Mouse (Mus musculus): ENCODE measurements at regions not wholly inside any gene's neighbourhood (a gene's known extent, or its start where the extent isn't known, plus 50 kb on each side); places are given as distances from the start of the nearest gene placed in this dataset.

DNA sequence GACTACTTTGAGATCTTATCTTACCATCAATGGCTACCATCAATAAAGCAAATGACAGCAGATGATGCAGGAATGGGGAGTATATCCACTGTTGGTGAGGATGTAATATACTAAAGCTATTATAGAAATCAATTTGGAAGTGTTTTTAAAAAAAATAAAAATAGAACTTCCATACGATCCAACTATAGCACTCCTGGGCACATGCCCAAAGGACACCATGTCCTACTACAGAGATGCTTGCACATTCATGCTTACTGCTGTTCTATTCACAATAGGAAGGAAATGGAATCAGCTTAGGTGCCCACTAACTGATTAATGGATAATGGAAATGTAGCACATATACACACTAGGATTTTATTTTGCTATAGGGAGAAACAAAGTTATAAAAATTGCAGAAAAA lies 96.7 kb upstream of the Gm11983 start:
- intact Hi-C loops (cut with DNase I): no loop called here

DNA sequence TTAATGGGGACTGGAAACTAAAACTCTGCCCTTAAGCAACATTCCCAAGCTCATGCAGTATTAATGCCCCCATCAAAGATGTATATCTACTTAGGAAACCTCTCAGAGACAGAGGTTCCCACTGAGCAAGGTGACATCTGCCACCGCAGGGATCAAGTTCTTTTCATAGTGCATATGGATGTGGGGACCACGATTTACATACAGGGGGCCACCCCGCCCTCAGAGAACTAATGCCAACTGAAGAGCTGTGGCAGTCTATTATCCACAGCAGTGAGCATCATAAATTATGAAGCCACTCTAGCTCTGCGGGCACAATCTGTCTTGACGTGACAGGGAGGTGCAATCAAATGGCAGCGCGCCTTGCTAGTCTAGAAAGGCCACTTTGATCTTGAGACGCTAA lies 88.6 kb upstream of the Gm11983 start:
- no peak for DNase-seq (ENCODE audit: low spot score)
- intact Hi-C loops (cut with DNase I): no loop called here

More for the DNA sequence above, 96.7 kb upstream of the Gm11983 start:
- DNase-seq (ENCODE audit: low spot score): no peak

DNA sequence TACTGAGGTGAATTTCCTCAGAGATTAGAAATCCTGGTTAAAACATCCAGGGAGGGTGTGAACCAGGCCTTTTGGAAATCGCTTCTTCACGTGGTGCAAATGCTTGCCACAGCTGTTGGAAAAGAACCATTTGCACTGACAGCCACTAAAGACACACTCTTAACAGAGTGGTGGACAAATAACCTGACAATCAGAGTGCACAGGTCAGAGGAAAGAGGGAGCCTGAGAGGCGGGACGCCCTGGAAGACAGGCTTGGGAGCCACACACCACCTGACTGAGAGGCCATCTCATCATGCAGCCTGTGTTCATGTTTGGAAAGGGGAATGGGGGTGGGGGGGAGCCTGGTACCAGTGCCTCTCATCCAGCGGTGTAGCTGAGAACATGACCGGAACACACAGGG lies 87.0 kb upstream of the Gm11983 start:
- intact Hi-C loops (cut with DNase I): no loop called here

DNA sequence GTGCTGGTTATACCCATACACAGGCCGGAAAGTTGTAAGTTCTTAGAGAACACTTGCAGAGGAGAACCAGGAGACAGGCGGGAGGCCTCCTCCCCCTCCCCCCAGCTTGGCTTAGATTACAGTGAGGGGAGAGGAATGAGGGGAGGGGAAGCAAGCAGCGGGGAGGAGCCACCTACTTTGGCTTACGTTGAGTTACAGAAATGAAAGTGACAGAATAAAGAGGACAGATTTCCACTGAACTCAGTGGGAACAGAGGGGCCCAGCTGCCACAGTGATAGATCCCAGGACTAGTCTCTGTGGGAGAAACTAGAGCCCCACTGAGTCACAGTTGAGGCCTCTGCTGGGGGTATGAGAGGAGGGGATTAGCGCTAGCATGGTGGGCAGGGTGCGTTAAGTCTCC lies 86.5 kb upstream of the Gm11983 start:
- DNase-seq (ENCODE audit: low spot score): no peak
- intact Hi-C loops (cut with DNase I): no loop called here

More for the DNA sequence above, 87.0 kb upstream of the Gm11983 start:
- no peak for DNase-seq (ENCODE audit: low spot score)

DNA sequence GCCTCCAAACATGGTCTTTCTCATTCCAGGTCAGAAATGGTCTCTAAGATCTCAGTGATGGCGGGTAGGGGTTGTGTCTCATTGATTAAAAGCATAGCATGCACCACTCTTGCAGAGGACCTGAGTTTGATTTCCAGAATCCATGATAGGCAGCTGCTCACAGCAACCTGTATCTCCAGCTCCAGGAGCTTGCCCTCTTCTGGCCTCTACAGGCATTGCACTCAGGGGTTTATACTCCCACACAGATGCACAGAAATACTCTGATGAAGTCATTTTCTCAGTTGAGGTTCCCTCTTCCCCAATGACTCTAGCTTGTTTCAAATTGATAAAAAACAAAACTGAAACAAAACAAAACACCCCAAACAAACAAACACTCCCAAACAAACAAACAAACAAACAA lies 81.1 kb upstream of the Gm11983 start:
- no peak for DNase-seq (ENCODE audit: low spot score)
- intact Hi-C loops (cut with DNase I): no loop called here

DNA sequence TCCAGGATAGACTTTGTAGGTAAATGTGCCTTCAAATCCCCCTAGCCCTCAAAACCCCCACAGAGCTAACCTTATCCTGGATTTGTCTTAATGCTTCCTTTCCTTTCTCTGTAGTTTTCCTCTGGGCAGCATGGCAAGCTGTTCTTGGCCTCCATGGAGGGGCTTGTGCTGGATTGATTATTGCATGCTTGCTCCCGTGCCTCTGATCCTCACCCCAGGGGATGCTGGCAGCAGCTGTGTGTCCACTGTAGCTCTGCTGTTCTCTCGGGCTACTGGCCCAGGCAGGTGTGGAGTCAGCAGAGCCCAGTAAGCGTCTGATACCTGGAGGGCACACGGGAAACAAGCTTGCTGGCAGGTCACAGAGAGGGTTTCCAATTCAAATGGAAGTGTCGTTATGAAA lies 68.2 kb upstream of the Gm11983 start:
- intact Hi-C loops (cut with DNase I): loop anchor here (5.0 kb wide), 1 partner anchor 237 kb away; no protein-coding TSS in a partner anchor

DNA sequence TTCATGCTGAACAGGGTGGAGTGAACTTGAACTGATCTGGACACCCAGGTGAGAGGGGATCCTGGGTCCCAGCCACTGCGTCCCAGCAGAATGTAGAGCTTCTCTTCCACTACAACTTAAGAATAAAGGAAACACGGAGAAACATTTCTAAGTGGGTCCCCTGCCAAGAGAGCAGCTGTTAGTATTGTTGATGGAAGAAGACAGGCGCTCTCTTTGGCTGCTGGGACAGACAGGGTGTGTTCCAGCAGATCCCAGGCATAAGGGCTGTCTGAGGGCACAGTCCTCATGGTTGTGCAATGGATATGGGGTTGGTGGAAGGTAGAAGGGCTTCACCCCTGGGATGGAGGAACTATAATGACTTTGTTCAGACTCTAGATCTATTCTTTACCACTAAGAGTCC lies 65.5 kb upstream of the Gm11983 start:
- intact Hi-C loops (cut with DNase I): no loop called here
- DNase-seq (ENCODE audit: low spot score): no peak

More for the DNA sequence above, 68.2 kb upstream of the Gm11983 start:
- DNase-seq (ENCODE audit: low spot score): no peak

DNA sequence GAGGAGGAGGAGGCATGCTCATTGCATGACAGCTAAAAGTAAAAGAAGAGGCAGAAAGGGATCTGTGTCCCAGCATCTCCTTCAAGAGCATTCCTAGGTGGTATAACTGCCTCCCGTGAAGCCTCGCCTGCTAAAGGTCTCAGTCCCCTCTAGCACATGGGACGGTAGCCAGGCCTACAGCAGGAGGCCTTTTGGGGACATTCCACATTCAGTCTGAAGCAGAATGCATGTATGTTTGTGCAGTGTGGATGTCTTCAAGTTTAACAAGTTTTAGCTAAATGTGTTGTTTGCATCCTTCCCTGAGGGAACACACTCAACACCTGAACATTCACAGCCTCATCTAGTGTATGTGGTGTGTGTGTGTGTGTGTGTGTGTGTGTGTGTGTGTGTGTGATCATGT lies 64.8 kb upstream of the Gm11983 start:
- no peak for DNase-seq (ENCODE audit: low spot score)
- intact Hi-C loops (cut with DNase I): no loop called here

DNA sequence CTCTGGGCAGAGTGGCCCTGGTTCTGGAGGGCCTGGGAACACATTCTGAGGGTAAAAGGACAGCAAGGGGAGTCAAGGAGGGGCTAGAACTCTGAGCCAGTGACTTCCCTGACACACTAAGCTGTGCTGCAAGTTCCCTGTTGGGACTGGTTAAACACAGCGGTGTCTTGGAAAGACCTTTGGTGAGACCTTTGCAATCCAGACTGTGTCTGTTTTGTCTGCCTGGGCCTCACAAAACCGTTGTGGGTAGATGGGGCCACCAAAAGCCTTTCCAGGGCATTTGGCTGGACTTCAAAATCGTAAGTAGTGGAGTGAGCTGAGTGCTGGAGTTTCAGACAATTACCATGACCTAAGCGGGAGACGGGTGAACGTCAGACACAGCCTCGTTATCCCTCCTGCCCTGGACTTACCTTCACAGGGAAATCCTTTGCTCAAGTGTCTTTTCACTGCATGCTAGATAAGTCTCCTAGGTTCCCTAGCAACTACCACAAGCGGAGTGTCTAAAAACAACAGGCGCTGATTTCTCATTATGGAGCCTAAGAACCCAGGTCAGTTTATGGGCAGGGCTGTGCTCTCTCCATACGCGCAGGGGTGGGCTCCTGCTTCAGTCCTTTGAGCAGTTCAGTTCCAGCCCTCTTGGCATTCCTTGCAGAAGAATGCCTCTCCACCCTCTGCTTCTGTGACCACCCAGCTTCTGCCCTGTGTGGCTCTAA lies 63.5 kb upstream of the Gm11983 start:
- no peak for DNase-seq (ENCODE audit: low spot score)
- intact Hi-C loops (cut with DNase I): no loop called here

DNA sequence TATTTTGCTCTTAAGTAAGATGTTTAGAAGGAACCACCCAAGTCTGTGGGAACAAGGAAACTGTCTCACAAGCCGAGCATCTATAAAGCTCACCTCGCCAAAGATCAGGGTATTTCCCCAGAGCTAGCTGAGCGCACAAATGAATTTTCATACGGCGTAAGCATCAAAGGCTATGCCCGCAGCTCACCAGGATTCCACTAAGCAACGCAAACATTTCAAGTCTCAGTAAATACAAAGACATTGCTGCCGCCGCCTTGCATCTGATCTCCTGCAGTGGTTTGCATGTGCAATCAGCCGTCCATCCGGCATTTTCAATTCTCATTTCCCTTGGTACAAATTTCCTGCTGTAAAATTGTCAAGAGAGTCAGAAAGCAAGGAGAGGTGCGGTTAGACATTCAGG lies 62.9 kb upstream of the Gm11983 start:
- intact Hi-C loops (cut with DNase I): no loop called here
- DNase-seq (ENCODE audit: low spot score): no peak

DNA sequence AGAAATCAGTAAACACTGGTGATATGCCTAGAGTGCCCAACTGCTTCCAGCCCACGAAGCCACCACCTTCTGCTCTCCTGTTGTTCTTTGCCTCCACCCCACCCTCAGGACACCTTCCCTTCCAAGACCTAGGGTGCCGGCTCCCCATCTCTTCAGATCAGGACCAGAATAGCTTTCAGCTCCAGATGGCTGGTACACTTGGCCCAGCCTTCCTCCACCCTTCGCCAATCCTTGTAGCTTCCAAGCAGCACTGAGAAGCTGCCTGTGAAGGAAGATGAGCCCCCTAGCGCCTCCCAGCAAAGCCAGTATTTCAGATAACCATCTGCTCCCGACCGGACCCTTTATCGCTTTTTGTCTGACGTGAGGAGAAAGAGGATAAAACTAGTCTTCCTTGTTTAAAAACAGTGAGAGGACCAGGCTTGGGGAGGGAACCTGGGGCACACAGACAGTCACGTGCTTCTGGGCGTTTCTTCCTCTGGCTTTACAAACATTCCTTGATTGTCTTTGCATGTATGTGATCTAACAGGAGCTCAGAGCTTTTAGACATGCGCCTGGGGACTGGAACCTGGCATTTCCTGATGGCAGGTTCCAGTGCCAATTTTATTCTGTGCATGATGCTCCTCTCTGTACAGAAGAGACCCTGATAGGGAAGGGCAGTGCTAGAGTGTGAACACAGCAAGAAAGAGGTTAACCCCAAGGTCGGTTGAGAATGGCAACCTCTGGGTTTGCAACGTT lies 62.0 kb upstream of the Gm11983 start:
- no peak for DNase-seq (ENCODE audit: low spot score)
- intact Hi-C loops (cut with DNase I): no loop called here

DNA sequence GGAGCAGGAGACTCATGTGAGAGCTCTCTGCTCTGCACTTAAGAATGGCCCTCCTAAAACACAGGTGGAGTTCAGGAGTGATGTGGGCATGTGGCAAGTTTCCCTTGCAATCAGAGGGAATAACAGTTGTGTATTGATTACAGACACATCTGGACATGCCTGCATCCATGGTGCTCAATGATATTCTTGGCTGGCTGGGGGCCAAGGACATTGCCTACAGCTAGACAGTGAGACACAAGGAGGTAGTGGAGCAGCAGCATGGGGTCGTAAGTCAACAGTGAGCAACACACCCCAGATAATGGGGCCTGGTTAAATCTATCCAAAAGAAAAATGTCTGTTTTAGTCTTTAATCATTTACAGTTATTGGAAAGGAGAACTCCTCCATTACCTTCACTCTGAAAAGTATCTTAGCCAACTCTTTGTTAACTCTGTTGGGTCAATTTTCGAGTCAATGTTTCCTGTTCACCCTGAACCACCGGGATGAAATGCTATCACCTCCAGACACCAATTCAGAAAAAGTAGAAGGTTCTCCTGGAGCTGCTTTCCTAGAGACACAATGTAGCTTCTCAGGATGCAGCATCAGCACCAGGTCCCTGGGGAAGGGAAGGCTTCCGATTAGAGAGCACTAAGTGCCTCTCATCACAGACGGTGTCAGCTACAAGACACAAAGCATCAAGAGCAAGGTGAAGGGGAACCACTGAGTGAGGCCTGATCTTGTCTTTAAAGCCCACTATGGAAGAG lies 61.1 kb upstream of the Gm11983 start:
- intact Hi-C loops (cut with DNase I): no loop called here
- no peak for DNase-seq (ENCODE audit: low spot score)

DNA sequence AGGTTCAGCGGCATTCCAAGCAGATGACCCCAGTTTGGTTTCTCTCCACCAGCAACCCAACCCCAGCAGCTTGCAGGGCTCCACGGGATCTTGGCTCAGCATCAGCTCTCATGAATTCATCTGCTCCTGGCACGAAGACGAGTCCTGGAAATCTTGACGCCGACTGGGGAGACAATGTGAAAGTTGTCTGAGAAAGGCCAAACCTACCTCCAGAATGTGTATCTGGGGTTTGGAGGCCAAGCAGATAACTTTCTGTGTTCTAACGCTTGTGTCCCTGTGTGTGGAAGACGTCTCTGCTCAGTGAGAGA lies 58.3 kb upstream of the Gm11983 start:
- intact Hi-C loops (cut with DNase I): no loop called here
- no peak for DNase-seq (ENCODE audit: low spot score)

DNA sequence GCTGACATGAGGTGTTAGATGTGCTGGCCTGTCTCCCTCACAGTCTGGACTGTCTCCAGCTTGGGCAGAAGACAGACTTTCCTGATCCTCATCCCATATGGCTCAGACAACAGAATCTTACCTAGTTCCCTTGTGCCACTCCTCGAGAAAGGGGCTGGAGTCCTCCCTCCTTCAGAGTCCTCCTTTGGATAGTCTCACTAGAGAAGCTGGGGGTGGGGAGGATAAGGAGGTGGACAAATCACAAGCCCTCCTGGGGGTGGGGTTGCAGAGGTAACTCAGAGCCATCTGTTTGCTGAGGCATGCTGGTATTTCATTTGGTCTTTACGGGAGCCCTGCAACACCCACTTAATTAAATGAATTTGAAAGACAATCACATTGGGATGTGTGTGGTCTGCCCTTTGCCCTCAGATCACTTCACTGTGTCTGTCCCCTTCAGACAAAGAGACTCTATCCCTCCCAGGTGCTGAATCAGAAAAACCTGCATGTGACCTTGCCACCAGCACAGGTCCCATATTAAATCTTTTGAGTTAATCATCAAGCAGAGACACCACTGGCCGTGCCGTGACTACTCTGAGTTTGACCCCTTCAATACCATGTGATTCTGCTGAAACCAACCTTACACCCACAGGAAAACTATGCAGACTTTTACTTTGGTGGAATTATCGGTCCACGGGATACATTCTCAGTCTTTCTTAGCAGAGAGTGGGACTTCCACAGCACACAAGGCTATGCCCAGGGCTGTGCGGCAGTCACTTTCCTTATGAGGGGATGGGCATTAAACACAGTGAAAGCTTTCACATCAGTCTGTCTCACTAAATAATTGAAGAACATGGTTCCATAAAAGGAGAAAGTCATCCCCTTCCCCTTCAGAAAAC lies 57.7 kb upstream of the Gm11983 start:
- no peak for DNase-seq (ENCODE audit: low spot score)
- intact Hi-C loops (cut with DNase I): no loop called here

DNA sequence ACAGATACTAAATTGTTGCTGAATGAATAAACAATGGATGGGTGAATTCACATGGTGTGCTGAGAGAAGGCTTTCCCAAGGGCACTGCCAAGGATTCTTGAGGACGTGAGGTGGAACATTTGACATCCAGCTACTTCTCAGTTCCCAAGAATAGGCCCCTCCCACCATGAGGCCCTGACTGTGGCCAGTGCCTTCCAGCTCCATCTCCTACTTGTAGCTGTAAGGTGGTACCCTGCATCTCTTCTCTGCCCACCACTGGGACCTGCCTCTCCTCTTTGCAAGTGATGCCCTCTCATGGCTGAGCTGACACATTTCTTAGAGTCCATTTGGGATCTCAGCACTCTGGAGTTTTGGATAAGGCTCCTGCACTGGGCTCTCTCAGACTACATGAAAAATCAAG lies 56.3 kb upstream of the Gm11983 start:
- intact Hi-C loops (cut with DNase I): no loop called here

DNA sequence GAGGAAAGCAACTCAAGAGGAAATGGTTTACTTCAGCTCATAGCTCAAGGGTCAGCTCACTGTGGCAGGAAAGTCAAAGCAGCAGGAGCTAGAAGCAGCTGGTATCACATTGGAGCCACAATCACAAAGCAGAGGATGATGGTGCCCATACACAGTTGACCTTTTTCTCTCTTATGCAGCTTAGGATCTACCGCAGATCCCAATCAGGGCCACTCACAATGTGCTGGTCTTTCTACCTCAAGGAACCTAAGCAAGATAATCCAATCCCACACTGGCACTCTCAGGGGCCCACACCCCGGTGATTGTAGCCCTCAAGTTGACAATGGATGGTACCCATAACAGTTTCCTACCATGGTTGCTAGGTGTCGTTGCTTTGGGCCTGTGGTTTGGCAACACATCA lies 55.6 kb upstream of the Gm11983 start:
- intact Hi-C loops (cut with DNase I): no loop called here
- no peak for DNase-seq (ENCODE audit: low spot score)

More for the DNA sequence above, 56.3 kb upstream of the Gm11983 start:
- no peak for DNase-seq (ENCODE audit: low spot score)

DNA sequence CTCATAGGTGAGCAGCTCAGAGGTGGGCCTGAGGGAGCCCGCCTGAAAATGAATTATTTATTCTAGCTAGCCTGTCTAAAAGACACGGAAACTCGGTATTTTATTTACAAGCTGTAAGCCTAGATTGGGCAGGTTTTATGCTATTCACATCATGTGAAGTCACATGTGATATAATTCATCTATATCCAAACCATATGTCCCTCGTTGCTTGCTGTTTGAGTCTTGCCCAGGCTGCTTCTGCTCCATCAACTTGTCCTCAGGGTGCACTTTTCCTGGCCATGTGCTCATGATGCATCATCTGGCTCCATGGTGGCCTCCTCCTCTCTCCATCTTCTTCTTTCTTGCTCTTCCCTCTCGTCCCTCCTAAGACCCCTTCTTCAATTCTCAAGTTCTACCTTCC lies 53.0 kb upstream of the Gm11983 start:
- no peak for DNase-seq (ENCODE audit: low spot score)
- intact Hi-C loops (cut with DNase I): no loop called here

DNA sequence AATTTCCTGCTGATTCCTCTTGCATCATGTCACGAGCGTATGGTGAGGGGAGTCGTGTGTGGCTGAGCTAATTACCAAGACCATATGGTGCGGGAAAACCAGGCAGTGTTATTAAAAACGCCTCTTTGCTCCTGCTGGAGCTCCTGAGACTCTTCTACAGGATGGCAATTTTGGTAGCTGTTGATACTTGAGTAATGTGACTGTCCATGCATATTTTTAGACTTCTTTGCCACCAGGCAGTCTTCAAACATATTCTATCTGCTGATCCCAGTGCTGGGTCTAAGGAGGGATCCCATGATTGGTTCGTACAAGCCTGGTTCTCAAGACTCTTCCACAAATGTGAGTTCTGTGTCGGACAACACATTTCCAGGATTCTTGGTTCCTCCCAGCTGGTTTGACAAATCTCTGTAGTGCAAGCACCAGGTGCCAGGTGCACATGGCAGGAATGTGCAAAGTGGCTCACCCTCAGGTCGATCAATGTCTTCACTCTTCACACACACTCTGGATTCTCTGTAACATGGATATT lies 52.3 kb upstream of the Gm11983 start:
- DNase-seq (ENCODE audit: low spot score): no peak
- intact Hi-C loops (cut with DNase I): no loop called here

DNA sequence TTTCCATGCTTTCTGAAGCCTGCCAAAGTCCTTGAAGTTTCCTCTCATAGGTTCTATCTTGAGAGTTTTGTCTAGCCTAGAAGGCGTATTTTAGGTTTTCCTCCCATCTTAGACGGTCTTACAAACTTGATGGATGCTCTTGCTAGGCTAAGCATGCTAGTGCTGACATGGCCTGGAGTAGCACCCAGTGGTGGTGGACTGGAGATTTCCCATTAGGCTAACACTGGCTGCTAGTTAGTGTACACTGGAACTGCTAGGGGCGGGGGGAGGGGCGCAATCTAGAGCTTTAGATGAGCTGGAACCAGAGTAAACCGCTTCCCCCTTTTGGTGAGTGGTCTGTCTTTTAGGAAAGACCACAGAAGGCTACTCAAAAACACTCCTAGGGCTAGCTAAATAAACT lies 51.7 kb upstream of the Gm11983 start:
- no peak for DNase-seq (ENCODE audit: low spot score)
- intact Hi-C loops (cut with DNase I): no loop called here

All from heart, postnatal 25 days (tissue).